Mouse (Mus musculus) left cerebral cortex, postnatal 4 days (tissue): Measurements from ENCODE around the gene Gys2. TPM values are rescaled to one million over a fixed set of nuclear protein-coding genes. Genes with fewer than 3 reads are reported as not detected.
"Not testable (repeated sequence)": the region's sequence is repeated elsewhere in the genome, so short reads cannot be mapped to it uniquely, and the experiment has no call there.

Source experiments
- DNase-seq: peaks from one replicate; pipeline ENCODE4 v3.0.0-alpha.2; 2022
- intact Hi-C: fragments of 180-260 bp; cut with DNase I; formaldehyde crosslinking; loops from one replicate; pipeline ENCODE4 v1.15.1; 2025
- total RNA-seq, 2 experiments: library from RNA; stranded (reverse); gene quantifications; 2 replicates each; pipeline ENCODE4 v1.2.3; 2021

Gys2 gene
- not detected for total RNA-seq

- no peak for DNase-seq
- intact Hi-C loops, result no loop called here
Observed at GRCm38 (mm10) chr6:142472801-142473203, at the start of gene Gys2. Gene Gys2 (minus strand): TSS chr6:142473109.

GRCm38 (mm10) chr6:142521591-142522110 lies 48.7 kb upstream of the Gys2 start:
- intact Hi-C loops, result no loop called here
- DNase-seq, result no peak

DNA sequence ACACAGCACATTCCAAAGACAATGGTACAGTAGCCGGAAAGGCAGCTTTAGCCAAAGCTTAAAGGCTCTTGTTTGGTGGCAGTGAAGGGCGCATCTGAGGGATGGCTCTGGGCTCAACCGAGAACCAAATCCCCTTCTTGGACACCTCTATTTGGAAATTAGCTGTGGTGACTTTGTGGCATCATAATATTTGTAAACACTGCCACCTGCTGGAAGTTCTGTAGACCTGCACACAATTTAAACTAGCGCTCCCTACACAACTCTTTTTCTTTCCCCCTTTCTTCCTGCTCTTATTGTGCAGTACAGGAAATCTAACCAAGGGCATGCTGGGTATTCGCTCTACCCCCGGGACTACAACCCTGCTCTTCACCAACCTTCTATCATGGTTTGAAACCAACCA lies 46.2 kb upstream of the Gys2 start:
- intact Hi-C loops, result no loop called here
- peak; percentile 11 for DNase-seq

DNA sequence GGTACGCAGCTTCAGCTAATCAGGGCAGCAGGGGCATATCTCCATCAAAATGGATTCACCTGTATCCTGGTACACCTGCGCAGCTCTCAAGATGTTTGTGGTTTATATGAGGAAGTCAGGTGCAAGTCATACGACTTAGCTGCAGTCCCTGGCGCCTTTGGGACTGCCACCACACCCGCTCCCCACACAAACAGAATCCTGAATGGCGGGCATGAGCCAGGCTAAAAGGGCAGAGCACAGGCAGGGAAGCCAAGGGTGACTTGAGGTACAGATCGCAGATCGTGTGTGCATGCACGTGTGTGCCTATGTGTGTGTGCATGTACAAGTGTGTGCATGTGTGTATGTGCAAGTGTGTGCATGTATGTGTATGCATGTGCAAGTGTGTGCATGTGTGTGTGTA lies 42.5 kb upstream of the Gys2 start:
- DNase-seq, intact Hi-C loops: not testable (repeated sequence)

DNA sequence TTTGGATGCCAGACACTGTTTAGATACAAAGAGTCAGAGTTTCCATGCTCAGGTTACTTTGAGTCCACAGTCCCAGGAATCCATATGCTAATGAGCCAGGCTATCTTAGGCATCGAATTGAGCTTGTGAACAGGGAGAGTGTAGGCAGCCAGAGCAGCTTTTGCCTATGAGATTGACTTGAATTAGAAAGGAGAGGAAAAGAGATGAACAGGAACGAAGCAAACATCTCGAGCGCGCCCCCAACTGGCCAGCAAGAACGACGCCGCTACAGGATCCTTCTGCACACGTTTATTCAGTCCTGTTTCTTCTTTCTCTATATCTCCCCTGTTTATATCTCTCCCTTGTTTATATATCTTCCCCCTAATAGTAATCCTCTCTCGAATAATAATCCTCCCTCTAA lies 42.0 kb upstream of the Gys2 start:
- peak; percentile 62 for DNase-seq
- intact Hi-C loops, result no loop called here

- no peak for DNase-seq
- intact Hi-C loops, result no loop called here
Observed at GRCm38 (mm10) chr6:142512902-142513301, 40.0 kb upstream of the Gys2 start.

DNA sequence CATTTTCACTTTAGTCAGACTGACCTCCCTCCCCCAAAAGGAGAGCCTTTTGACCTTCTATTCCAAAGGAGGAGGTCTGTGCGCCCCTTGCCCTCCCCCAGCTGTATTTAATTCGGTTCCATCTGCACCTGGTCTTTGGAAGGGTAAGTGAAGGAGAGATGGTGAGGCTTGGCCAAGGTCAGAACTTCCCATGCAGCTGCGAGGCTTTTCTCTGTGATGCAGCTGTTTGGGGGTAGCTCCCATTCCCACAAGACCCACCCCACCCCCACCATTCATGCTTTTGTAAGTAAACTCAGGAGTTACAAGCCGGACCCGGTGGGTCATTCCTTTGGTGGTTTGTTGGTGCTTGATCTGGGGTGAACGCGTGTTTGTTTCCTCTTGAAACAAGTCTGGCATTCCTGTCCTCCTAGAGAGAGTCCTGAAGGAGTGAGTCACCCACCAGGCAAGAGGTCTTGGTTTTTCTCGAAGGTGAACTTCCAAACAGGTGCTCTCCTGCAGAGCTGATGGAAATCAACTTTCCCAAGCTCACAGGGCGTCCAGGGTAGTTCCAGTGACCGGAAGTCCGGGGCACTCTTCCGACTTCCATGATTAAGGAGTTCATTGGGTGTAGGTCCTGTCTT lies 38.7 kb upstream of the Gys2 start:
- intact Hi-C loops, result no loop called here
- DNase-seq, result no peak

- no peak for DNase-seq
- intact Hi-C loops, result loop anchor here (5.0 kb wide), 1 partner anchor 121 kb away; the partner anchor contains the start of genes Golt1b and Recql
Observed at GRCm38 (mm10) chr6:142508663-142509062, 35.8 kb upstream of the Gys2 start.

GRCm38 (mm10) chr6:142507785-142508162 lies 34.9 kb upstream of the Gys2 start, which contains the start of gene Ldhb:
Gene Ldhb (minus strand): TSS chr6:142507957.
- peak; percentile 89 for DNase-seq
- intact Hi-C loops, result loop anchor here (5.0 kb wide), 1 partner anchor 120 kb away; the partner anchor contains the start of genes Golt1b and Recql

- intact Hi-C loops, result loop anchor here (5.0 kb wide), 1 partner anchor 120 kb away; the partner anchor contains the start of genes Golt1b and Recql
- peak; percentile 17 for DNase-seq
Observed at GRCm38 (mm10) chr6:142507033-142507784, 34.3 kb upstream of the Gys2 start.

- no peak for DNase-seq
- intact Hi-C loops, result loop anchor here (5.0 kb wide), 1 partner anchor 119 kb away; the partner anchor contains the start of genes Golt1b and Recql
Observed at GRCm38 (mm10) chr6:142506338-142507032, 33.6 kb upstream of the Gys2 start.

DNA sequence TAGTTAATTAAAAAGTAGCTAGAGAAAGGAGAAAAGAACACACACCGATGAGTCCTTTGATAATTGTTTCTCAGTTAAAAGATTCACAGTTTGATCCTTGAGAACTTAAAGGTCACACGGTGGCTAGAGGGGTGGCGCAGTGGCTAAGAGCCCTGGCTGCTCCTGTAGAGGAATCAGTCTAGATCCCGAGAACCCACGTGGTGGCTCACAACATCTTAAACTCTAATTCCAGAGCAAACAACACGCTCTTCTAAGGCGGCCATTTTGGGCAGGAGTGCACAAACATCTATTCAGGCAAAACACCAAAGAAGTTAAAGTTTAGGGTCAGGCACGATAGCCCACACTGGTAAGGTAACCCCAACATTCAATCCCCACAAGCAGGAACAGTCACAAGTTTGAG lies 30.7 kb upstream of the Gys2 start:
- intact Hi-C loops, result no loop called here

DNA sequence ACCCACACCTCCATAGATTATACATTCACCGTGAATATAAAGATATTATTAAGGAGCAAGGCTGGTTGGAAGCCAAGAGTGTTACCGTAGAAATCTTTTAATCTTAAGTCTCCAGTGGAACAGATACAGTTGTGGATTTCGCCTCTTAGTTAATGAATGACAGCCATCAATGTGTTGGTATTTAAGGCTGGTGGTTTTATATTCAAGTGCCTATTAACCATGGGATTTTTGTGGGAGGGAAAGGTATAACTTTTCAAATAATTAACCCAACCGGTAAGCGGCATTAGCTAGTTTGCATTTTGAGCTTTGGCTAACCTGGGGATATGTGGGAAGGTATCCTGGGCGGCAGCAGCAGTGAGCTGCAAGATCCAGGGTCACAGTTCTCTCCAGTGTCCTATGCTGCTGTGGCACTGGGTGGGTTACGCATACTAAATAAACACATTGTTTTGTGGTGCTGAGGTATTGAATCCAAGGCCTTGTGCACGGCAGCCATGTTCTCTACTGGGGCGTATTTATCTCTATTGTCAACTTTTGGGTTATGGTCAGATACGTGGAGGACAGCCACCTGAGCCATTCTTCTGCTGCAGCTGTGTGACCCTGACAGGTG lies 29.7 kb upstream of the Gys2 start:
- no peak for DNase-seq
- intact Hi-C loops, result no loop called here

More for the DNA sequence above, 30.7 kb upstream of the Gys2 start:
- DNase-seq, result no peak

GRCm38 (mm10) chr6:142490114-142490513 lies 17.2 kb upstream of the Gys2 start:
- not testable (repeated sequence) for DNase-seq
- intact Hi-C loops, result loop anchor here (10.0 kb wide), 1 partner anchor 85 kb away; no protein-coding TSS in a partner anchor

- DNase-seq, result no peak
- intact Hi-C loops, result no loop called here
Observed at GRCm38 (mm10) chr6:142487638-142488037, 14.7 kb upstream of the Gys2 start.

DNA sequence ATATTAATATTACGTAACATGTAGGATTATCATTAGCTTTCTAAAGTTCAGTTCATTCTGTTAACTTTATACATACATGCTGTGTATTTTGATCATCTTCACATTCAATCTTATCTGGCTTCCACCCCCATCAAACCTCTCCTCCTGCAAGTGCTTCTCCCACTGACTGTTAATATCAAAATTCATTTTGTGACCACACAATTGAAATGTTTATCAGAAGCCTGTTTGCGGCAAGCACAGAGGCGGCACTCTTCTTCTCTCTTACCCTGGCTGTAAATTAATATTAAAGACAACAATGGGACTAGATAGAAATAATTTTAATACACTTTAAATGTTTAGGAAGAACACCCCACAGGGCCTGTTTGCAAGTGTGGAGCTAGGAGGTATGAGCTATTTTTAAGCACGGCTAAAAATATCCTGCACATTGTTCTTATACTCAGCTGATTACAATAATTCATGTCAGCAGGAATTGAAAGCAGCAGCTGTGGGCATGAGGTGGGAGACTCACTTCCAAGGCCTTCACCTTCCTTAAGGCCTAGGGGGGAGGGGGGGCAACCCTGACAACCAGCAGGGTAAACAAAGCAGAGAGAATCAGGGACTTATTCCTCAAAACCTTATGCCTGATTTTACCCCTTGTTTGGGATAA lies 12.7 kb upstream of the Gys2 start:
- DNase-seq, result no peak

GRCm38 (mm10) chr6:142477239-142477638 lies 4.3 kb upstream of the Gys2 start:
- intact Hi-C loops, result no loop called here
- DNase-seq, result no peak

More for the DNA sequence above, 12.7 kb upstream of the Gys2 start:
- intact Hi-C loops, result no loop called here

DNA sequence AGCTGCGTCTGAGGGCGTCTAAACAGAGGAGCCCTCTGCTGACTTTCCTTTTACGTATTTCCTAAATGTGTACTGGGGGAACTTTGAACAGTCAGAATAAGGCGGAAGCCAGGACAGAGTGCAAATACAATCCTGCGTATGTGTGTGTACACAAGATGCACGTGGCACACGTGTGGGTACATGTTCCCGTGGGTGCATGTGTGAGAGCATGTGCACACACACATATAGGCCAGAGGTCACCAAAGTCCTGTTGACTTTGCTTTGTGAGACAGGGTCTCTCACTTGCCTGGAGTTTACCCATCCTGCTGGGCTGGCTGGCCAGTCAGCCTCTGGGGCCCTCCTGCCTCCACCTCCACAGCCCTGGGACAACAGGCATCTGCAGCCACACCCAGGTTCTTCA lies 1.8 kb downstream of the Gys2 start:
- intact Hi-C loops, result no loop called here
- DNase-seq, result no peak

DNA sequence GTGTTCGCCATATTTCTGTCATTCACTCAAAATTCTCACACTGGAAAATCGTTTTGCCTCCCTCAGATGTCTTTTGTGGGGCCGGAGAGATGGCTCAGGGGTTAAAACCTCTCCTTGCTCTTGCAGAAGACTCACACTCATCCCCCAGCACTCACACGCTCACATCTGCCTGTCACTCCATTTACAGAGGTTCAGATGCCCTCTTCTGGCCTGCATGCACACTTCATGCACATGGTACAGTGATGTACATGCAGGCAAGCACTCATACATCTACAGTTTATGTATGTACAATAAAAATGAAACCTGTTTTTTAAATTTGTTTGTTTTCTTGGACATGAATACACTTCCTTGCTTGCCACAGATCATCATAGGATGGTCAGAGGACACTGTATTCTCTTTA lies 3.3 kb downstream of the Gys2 start:
- DNase-seq, result peak; percentile 22
- intact Hi-C loops, result no loop called here

DNA sequence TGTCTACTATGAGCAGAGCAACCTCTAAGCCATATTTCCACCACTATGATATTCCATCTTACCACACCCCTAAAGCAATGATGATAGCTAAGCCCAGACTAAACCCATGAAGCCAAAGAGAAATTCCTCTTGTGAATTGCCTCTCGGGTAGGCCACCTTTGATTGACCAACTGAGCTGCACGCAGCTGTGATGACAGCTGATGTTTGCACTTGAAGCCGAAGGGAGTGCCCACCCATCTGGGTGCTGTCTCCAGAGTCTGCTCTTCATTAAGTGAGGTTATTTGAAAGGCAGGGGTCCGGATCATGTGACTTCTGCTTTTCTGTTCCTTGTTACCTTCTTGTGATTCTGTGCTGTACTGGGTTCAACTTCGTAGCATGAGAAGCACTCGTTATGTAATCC lies 10.7 kb downstream of the Gys2 start:
- no peak for DNase-seq
- intact Hi-C loops, result no loop called here
